Mouse (Mus musculus) layer of hippocampus, postnatal 14 days (tissue): ENCODE measurements around the gene Tyw5. TPM values are rescaled to one million over a fixed set of nuclear protein-coding genes. Genes with fewer than 3 reads are reported as not detected.

Experiments
- DNase-seq, 2 experiments: peaks; one replicate each; pipeline ENCODE4 v3.0.0; 2021 to 2022; ENCODE audit warnings: low spot score in 2 of 2, mixed read lengths in 1 of 2
- total RNA-seq, 2 experiments: library from RNA; stranded (reverse); gene quantifications; 2 replicates each; pipeline ENCODE4 v1.2.3; 2021

Tyw5 gene
- total RNA-seq, 2 experiments from 2014 or later: 17.3 to 19.3 TPM

DNA sequence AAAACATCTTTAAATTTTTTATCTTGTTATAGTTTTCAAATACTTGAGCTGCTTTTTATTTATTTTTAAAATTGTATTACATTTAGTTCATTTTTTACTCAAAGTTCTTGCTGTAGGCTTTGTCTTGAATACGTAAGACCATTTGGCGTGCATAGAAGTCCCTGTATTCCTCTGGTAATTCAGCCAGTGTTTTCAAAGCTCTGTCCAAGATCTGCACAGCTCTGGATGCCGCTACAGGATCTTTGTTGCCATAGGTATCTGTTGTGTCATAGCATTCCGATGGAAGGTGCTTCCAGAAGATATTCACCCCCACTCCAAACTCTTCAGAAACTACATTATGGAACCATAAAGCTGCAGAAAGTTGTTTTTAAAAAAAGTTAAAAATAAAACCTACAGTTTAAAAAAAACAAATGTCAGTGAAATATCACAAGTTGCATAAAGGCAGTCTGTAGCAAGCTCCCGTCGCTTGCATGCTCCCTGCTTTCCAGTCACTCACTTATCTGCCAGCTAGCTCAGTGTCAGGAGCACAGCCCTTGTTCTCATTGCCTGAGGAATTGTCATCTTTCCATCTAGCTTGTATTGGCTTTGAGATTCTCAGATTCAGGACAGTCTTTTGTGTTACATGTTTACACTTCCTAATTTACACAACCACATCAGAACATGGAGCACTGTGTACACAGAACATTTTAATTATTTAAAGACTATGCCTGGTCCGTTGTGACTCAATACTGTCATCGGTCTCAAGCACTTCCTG, 18.3 kb downstream of the Tyw5 start:
- DNase-seq: no peak

DNA sequence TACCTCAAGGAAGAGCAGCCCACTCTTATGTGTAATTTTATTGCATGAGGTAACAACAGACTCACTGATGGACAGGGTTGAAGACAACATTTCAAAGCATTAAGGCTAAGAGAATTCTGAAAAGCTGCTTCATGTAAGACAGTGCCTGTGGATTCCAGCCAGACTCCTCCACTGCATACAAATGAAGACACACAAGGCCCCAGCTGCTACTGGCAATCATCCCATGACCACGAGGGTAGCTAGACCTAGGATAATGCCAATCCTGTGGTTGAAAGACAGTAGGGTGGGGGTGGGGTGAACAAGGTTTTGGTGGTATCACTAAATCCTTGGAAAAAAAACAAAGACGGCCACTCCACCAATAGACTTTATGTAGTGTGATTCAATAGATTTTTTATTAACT, 19.0 kb downstream of the Tyw5 start:
- peak; percentile 40 to 80 for DNase-seq

DNA sequence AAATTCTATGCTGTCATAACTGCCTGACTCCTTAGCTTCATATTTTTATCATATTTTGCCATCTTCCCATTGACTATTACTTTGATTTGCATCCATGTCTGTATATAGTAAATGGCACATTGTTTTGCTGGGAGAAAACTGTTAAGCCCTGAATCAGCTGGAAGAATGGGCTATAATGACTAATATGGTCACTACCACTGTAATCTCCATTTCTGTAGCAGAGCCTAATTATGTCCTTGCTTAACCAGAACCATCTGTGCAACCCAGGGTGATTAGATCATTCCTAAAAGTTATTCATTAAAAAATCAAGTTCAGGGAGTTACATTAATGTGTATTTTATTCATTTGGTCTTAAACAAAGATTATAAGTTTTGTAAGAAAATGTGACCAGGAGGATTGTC, 20.4 kb downstream of the Tyw5 start:
- no peak for DNase-seq

DNA sequence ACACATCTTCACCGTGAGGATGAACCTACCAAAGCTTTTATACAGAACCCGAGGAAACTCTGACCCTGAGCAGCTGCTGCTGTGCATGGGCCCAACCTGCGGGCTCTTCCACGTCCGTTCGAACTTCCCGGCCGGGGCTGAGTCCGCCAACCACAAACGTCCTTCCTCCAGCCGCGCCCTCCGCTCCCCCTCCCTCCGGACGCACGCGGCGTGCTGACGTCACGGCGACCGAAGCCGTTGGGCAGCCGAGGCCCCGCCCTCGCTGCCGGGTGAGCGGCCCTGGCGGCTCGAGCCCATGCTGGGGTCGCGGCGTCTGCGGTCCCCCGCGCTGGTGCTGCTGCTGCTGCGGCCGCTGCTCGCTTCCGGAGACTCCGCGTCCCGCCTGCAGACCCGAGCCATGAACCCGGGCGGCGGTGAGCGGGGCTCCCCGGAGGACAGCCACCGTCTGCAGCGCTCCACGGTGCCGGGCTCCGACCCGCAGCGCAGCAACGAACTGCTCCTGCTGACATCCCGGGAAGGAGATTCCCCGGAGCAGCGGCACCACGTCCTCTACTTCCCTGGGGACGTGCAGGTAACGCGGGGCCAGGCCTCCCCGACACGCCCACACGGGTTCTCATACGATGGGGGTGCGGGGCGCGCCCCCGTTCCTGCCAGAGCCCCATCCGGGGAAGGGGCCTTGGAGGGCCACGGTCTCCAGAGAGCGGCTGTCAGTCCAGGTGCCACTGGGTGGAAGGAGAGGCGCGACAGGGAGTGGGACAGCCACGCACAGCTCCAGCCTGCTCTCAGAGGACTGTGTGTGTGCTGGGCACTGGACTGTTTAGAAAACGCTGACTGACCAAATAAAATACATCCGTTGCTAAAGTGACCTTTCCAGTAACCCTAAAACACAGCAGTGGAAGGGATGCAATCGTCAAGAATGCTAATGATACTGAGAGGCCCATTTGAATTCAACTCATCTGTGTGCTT, 29.2 kb downstream of the Tyw5 start, which contains the start of gene 1700066M21Rik:
Gene 1700066M21Rik (plus strand): TSS at position 245 of the 966 bp plus-strand sequence.
- peak; percentile 92 to 93 for DNase-seq

DNA sequence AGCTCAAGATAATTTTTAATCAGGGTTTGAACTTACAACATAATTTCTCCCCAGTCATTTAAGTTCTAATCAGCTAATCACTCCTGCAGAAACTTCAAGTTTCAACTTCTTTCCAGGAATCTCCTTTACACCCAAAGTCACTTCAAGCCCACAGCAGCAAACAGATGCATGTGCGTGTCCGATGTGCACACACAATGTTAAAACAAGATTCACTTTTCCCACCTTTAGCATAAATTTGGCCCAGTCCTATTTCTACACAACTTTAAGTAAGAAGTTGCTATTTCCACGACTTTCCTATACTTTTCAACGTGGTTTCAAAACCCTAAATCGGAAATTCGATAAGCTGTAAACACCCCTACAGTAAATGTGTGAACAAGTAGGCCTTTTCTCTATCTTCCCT, 30.1 kb downstream of the Tyw5 start:
- no peak for DNase-seq

GRCm38 (mm10) chr1:57375276-57375675, 31.6 kb downstream of the Tyw5 start:
- DNase-seq: no peak

- DNase-seq: no peak
These were observed 36.5 kb downstream of the Tyw5 start for GRCm38 (mm10) chr1:57370451-57370850.

DNA sequence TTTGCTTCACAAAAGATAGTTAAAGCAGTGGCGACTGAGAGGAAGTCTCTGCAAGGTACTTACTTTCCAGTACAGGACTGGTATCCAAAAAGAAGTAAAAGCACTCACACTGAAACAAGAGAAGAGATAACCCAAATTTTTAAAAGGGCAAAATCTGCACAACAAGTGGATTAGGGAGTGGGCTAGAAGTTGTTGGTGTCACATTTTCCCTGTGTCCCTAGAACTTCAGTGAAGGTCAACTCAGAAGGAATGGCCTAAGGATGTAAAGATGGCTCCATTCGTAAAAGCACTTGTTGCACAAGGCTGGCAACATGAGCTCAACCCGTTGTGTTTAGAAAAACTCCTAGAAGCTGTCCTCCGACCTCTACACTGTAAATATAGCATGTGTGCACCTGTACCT, 37.8 kb downstream of the Tyw5 start:
- DNase-seq: no peak

DNA sequence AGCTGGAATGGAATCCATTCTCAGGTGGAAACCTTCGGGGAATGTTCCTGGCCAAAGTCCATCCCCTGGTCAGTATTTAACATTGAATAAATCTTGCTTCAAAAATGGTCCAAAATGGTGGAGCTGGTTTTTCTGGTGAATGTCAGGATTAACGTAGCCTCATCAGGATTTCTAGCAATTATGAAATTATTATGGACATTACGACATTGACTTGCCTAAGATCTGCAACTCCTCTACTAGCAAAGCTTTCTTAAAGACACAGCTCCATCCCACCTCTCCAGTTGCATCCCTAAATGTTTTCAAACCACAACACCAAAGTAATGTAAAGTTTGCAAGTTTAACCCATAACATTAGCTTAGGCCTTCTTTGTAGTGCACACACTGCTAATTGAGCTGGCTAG, 39.5 kb downstream of the Tyw5 start:
- no peak for DNase-seq

DNA sequence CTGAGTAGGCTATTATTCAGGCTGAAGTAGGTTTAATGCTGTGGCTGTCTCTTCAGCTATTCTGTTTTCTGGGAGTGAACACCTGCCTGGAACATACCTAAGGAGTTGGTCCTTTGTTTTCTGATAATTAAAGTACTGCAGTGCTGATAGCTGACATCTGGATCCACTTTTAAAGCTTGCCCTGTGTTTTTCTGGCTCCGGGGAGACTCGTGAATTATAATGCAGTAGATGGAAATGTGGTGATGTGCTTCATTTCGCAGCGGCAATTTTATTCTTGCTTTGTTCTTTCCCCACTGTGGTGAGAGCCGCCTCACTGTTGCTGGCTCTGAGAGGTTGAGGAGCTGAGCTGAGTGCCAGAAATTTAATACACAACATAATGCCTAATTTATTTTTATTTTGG, 48.4 kb downstream of the Tyw5 start:
- no peak for DNase-seq

DNA sequence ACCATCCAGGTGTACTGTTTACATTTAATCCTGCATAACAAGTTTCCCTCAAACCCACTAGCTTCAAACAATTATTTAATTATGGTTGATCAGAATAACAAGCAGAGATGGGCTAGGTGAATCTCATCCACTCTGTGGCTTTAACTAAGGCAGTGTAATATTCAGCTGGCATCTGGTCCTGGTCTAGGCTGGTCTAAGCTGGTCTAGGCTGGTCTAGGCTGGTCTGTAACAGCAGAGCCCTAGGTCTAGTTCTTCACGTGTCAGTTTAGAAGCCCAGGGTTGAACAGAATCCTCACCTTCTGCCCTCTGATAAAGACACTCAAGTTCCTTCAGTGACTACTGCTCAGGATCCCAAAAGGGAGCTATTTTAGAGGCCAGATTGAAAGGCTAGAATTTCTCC, 55.0 kb downstream of the Tyw5 start:
- DNase-seq: no peak

DNA sequence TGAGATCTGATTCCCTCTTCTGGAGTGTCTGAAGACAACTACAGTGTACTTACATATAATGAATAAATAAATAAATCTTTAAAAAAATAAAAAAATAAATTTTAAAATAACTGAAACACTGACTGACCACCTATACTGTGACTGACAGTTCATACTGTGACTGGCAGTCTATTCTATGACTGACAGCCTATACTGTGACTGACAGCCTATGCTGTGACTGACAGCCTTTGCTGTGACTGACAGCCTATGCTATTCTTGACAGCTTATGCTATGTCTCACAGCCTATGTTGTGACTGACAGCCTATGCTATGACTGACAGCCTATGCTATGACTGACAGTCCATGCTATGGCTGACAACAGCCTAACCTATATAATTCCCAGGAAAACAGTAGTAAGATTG, 59.4 kb downstream of the Tyw5 start:
- no peak for DNase-seq

DNA sequence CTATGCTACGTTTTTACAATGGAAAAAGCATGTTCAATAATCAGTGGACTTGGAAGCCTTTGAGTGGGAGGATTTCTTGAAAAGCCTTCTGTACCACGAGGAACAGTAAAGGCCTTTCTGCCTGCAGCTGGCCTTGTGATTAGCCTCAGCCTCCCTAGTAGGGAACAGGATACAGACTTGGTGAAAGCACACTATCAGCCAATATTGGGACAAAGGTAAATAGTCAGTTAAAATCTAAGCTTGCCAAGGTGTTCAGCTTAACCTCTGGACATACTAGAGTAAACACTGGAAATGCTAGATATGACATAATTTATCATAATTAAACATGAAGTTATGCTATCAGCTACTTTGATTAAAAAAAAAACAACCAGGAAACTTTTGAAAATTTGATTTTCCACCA, 65.7 kb downstream of the Tyw5 start:
- no peak for DNase-seq

DNA sequence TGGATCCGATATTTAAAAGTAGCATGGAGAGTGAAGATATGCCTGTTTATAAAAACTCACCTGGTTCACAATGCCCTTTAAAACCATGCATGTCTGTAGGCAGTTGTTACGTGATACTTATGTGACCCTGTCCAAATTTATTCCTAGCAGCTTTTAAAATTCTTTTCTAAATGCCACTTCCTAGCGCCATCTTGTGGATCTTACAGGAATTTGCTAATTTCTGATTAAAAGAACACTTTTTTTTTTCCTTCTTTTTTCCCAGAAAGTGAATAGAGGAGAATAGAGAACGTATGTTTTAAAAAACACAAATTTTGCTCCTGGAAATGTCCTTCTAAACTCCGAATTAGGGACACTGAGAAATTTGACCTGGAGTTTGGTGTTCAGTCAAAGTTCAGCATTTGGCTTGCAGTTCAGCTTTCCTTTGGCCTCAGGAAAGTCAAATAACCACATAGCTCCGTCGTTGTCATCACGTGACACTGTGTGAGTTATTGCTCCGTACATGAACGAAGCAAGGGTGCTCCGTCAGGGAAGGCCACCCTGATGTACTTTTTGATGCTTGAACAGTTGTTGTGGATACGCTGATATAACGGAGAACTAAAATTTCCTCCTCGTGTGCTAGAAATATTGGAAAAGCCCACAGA, 67.6 kb downstream of the Tyw5 start:
- peak in 1 of 2 experiments; percentile 29 for DNase-seq

Other genes starting within 250 kb of the Tyw5 start
- gene 1700066M21Rik, start 29.5 kb downstream of the Tyw5 start, total RNA-seq: 10 to 100 TPM; 17.8 to 18.6 TPM
- gene Maip1, start 773 bp downstream of the Tyw5 start, total RNA-seq: 10 to 100 TPM; 10.0 to 10.9 TPM